Mouse (Mus musculus): ENCODE measurements at regions not wholly inside any gene's neighbourhood (a gene's known extent, or its start where the extent isn't known, plus 50 kb on each side); places are given as distances from the start of the nearest gene placed in this dataset.
A peak's percentile ranks its signal among the peaks of the same experiment; 100 is the strongest.

- intact Hi-C loops (cut with DNase I) = no loop called here
- DNase-seq (ENCODE audit: low spot score in 2 of 2) = peak in 1 of 2 experiments; percentile 36
These were observed 220.2 kb downstream of the Emp1 start for GRCm38 (mm10) chr6:135582567-135582966.

GRCm38 (mm10) chr6:135584782-135585181 is 222.4 kb downstream of the Emp1 start:
- DNase-seq (ENCODE audit: low spot score in 2 of 2) = no peak
- intact Hi-C loops (cut with DNase I) = no loop called here

- DNase-seq (ENCODE audit: low spot score in 2 of 2) = no peak
- intact Hi-C loops (cut with DNase I) = loop anchor here (5.0 kb wide), 1 partner anchor 63 kb away; no protein-coding TSS in a partner anchor
These were observed 227.7 kb downstream of the Emp1 start for GRCm38 (mm10) chr6:135590084-135590483.

- intact Hi-C loops (cut with DNase I) = loop anchor here (5.0 kb wide), 1 partner anchor 64 kb away; no protein-coding TSS in a partner anchor
- peak in 1 of 2 experiments; percentile 69 for DNase-seq (ENCODE audit: low spot score in 2 of 2)
These were observed 228.7 kb downstream of the Emp1 start for GRCm38 (mm10) chr6:135591085-135591484.

GRCm38 (mm10) chr6:135596358-135596757 is 234.0 kb downstream of the Emp1 start:
- no peak for DNase-seq (ENCODE audit: low spot score in 2 of 2)
- intact Hi-C loops (cut with DNase I) = no loop called here

GRCm38 (mm10) chr6:135610504-135611096 is 248.3 kb downstream of the Emp1 start:
- DNase-seq (ENCODE audit: low spot score in 2 of 2) = no peak
- intact Hi-C loops (cut with DNase I) = no loop called here

- DNase-seq (ENCODE audit: low spot score in 2 of 2) = peak in 1 of 2 experiments; percentile 59
- intact Hi-C loops (cut with DNase I) = no loop called here
These were observed 265.6 kb downstream of the Emp1 start for GRCm38 (mm10) chr6:135627928-135628327.

GRCm38 (mm10) chr6:135629236-135629635 is 266.9 kb downstream of the Emp1 start:
- DNase-seq (ENCODE audit: low spot score in 2 of 2) = no peak
- intact Hi-C loops (cut with DNase I) = no loop called here

GRCm38 (mm10) chr6:135632671-135633070 is 270.3 kb downstream of the Emp1 start:
- DNase-seq (ENCODE audit: low spot score in 2 of 2) = peak in 1 of 2 experiments; percentile 61
- intact Hi-C loops (cut with DNase I) = no loop called here

GRCm38 (mm10) chr6:135636648-135637047 is 274.3 kb downstream of the Emp1 start:
- intact Hi-C loops (cut with DNase I) = loop anchor here (1.0 to 5.0 kb wide), 4 partner anchors 109 to 266 kb away; no protein-coding TSS in a partner anchor
- peak; percentile 84 to 97 for DNase-seq (ENCODE audit: low spot score in 2 of 2)

GRCm38 (mm10) chr6:135642711-135643110 is 280.4 kb downstream of the Emp1 start:
- peak; percentile 31 to 68 for DNase-seq (ENCODE audit: low spot score in 2 of 2)
- intact Hi-C loops (cut with DNase I) = no loop called here

- intact Hi-C loops (cut with DNase I) = no loop called here
- DNase-seq (ENCODE audit: low spot score in 2 of 2) = no peak
These were observed 283.8 kb downstream of the Emp1 start for GRCm38 (mm10) chr6:135646177-135646576.

GRCm38 (mm10) chr6:135653002-135653401 is 290.7 kb downstream of the Emp1 start:
- no peak for DNase-seq (ENCODE audit: low spot score in 2 of 2)
- intact Hi-C loops (cut with DNase I) = no loop called here

- intact Hi-C loops (cut with DNase I) = loop anchor here (10.0 kb wide), 1 partner anchor 218 kb away; no protein-coding TSS in a partner anchor
- DNase-seq (ENCODE audit: low spot score in 2 of 2) = peak; percentile 41 to 90
These were observed 300.0 kb downstream of the Emp1 start for GRCm38 (mm10) chr6:135662386-135662785.

GRCm38 (mm10) chr6:135662801-135663537 is 300.6 kb downstream of the Emp1 start:
- DNase-seq (ENCODE audit: low spot score in 2 of 2) = peak in 1 of 2 experiments; percentile 72
- intact Hi-C loops (cut with DNase I) = loop anchor here (1.0 to 10.0 kb wide), 2 partner anchors 137 to 218 kb away; no protein-coding TSS in a partner anchor
